Mouse (Mus musculus): Measurements from ENCODE around the gene Myo6. TPM values are rescaled to one million over a fixed set of nuclear protein-coding genes. Genes with fewer than 3 reads are reported as not detected.

The Myo6 gene
- polyA plus RNA-seq, 1 experiment, result 16.4 TPM

GRCm38 (mm10) chr9:80332153-80332552, 167.3 kb downstream of the Myo6 start:
- no peaks in the 10 kb centered on the region for H3K4me1 ChIP-seq (ENCODE audit: control insufficient read depth, insufficient read depth, low read length)
- TF ChIP-seq POLR2A (IDR thresholded peaks at IDR 0.05; ENCODE audit: borderline replicate concordance, control insufficient read depth, low read depth, low read length) (no peak), CTCF (IDR thresholded peaks at IDR 0.05; ENCODE audit: control insufficient read depth, insufficient read depth, low read length) (no peak)
- H3K27ac ChIP-seq (ENCODE audit: control insufficient read depth, insufficient read depth, low read depth, low read length, poor library complexity), result no peak overlapping the region
- WGBS, result 18% methylated on average over 14 of the region's 14 CpGs
- no peak overlapping the region for H3K4me3 ChIP-seq (replicated peaks; ENCODE audit: control insufficient read depth, low read depth, low read length)

- Histone ChIP-seq H3K4me3 (replicated peaks; ENCODE audit: control insufficient read depth, low read depth, low read length) (no peak overlapping the region), H3K4me1 (ENCODE audit: control insufficient read depth, insufficient read depth, low read length) (no peaks in the 10 kb centered on the region), H3K27ac (ENCODE audit: control insufficient read depth, insufficient read depth, low read depth, low read length, poor library complexity) (no peak overlapping the region)
- no peak for TF ChIP-seq POLR2A (IDR thresholded peaks at IDR 0.05; ENCODE audit: borderline replicate concordance, control insufficient read depth, low read depth, low read length)
- no peak for TF ChIP-seq CTCF (IDR thresholded peaks at IDR 0.05; ENCODE audit: control insufficient read depth, insufficient read depth, low read length)
- 77% methylated on average over 8 of the region's 8 CpGs for WGBS
These were observed 168.6 kb downstream of the Myo6 start for GRCm38 (mm10) chr9:80333466-80333865.

- 85% methylated on average over 14 of the region's 14 CpGs for WGBS
- Histone ChIP-seq H3K4me1 (ENCODE audit: control insufficient read depth, insufficient read depth, low read length) (no peaks in the 10 kb centered on the region), H3K4me3 (replicated peaks; ENCODE audit: control insufficient read depth, low read depth, low read length) (no peak overlapping the region), H3K27ac (ENCODE audit: control insufficient read depth, insufficient read depth, low read depth, low read length, poor library complexity) (no peak overlapping the region)
- TF ChIP-seq CTCF (IDR thresholded peaks at IDR 0.05; ENCODE audit: control insufficient read depth, insufficient read depth, low read length) (no peak), POLR2A (IDR thresholded peaks at IDR 0.05; ENCODE audit: borderline replicate concordance, control insufficient read depth, low read depth, low read length) (no peak)
These were observed 169.3 kb downstream of the Myo6 start for GRCm38 (mm10) chr9:80333998-80334605.

DNA sequence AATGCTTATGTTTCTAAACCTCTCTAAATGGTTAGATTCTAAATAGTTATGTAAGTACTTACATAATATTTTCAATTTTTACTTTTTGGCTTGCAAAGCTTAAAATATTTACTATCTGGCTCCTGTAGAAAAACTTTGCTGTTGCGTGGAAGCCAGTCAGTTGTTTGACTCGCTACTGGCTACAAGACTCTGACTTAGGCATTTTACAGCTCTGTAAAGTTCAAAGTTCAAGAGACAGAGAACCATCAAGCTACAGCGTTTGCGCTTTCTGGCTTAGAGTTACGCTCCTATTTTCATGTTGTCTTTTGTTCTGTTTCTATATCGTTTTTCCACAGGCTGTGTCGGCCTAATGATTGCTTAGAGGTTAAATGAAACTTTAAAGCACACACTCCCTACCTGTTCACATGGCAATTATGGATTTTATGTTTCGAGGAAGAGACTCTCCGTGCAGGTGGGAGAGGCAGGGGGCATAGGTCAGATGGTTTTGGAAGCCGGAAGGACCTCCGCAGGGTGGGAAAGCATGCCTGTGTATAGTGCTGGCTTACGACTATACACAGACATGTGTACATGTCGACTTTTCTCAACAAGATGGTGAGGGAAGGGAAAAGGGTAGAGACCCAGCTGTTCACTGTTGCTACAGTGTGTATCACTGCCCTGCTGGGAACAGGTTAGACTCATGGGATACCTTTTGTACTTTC, 171.0 kb downstream of the Myo6 start:
- Histone ChIP-seq H3K4me3 (replicated peaks; ENCODE audit: control insufficient read depth, low read depth, low read length) (no peak overlapping the region), H3K4me1 (ENCODE audit: control insufficient read depth, insufficient read depth, low read length) (no peaks in the 10 kb centered on the region), H3K27ac (ENCODE audit: control insufficient read depth, insufficient read depth, low read depth, low read length, poor library complexity) (no peak overlapping the region)
- no peak for TF ChIP-seq CTCF (IDR thresholded peaks at IDR 0.05; ENCODE audit: control insufficient read depth, insufficient read depth, low read length)
- WGBS, result 82% methylated on average over 13 of the region's 13 CpGs

- no peaks in the 10 kb centered on the region for H3K4me1 ChIP-seq (ENCODE audit: control insufficient read depth, insufficient read depth, low read length)
- no peak overlapping the region for H3K4me3 ChIP-seq (replicated peaks; ENCODE audit: control insufficient read depth, low read depth, low read length)
- 70% methylated on average over 6 of the region's 6 CpGs for WGBS
- H3K27ac ChIP-seq (ENCODE audit: control insufficient read depth, insufficient read depth, low read depth, low read length, poor library complexity), result no peak overlapping the region
- TF ChIP-seq CTCF (IDR thresholded peaks at IDR 0.05; ENCODE audit: control insufficient read depth, insufficient read depth, low read length) (no peak), POLR2A (IDR thresholded peaks at IDR 0.05; ENCODE audit: borderline replicate concordance, control insufficient read depth, low read depth, low read length) (no peak)
These were observed 173.2 kb downstream of the Myo6 start for GRCm38 (mm10) chr9:80338026-80338425.

DNA sequence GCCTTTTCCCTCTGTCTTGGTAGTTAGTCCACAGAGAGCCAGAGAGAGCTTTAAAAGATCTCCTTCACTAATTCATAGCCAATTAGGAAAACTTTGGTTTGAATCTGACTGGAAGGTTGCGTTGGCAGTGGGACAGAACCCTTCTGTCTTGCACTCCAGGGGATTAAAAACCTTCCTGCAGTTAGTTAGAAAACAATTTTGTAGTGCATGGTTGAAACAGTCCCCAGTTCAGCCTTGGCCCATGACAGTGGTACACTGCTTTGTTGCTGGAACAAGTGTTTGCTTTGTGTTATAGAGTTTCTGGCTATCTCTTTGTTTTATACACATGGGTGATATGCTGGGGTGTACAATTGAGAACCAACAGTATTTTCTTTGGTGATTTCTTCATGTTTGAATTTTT, 176.1 kb downstream of the Myo6 start:
- TF ChIP-seq POLR2A (IDR thresholded peaks at IDR 0.05; ENCODE audit: borderline replicate concordance, control insufficient read depth, low read depth, low read length) (no peak), CTCF (IDR thresholded peaks at IDR 0.05; ENCODE audit: control insufficient read depth, insufficient read depth, low read length) (no peak)
- 81% methylated on average over 1 of the region's 1 CpGs for WGBS

GRCm38 (mm10) chr9:80341756-80342155, 176.9 kb downstream of the Myo6 start:
- no peak overlapping the region for H3K27ac ChIP-seq (ENCODE audit: control insufficient read depth, insufficient read depth, low read depth, low read length, poor library complexity)
- TF ChIP-seq CTCF (IDR thresholded peaks at IDR 0.05; ENCODE audit: control insufficient read depth, insufficient read depth, low read length), result no peak
- TF ChIP-seq POLR2A (IDR thresholded peaks at IDR 0.05; ENCODE audit: borderline replicate concordance, control insufficient read depth, low read depth, low read length), result no peak
- H3K4me3 ChIP-seq (replicated peaks; ENCODE audit: control insufficient read depth, low read depth, low read length), result no peak overlapping the region
- no peaks in the 10 kb centered on the region for H3K4me1 ChIP-seq (ENCODE audit: control insufficient read depth, insufficient read depth, low read length)
- WGBS, result 81% methylated on average over 16 of the region's 16 CpGs

More for the DNA sequence above, 176.1 kb downstream of the Myo6 start:
- H3K4me3 ChIP-seq (replicated peaks; ENCODE audit: control insufficient read depth, low read depth, low read length), result no peak overlapping the region
- no peak overlapping the region for H3K27ac ChIP-seq (ENCODE audit: control insufficient read depth, insufficient read depth, low read depth, low read length, poor library complexity)
- H3K4me1 ChIP-seq (ENCODE audit: control insufficient read depth, insufficient read depth, low read length), result no peaks in the 10 kb centered on the region

GRCm38 (mm10) chr9:80342520-80342919, 177.7 kb downstream of the Myo6 start:
- Histone ChIP-seq H3K27ac (ENCODE audit: control insufficient read depth, insufficient read depth, low read depth, low read length, poor library complexity) (no peak overlapping the region), H3K4me1 (ENCODE audit: control insufficient read depth, insufficient read depth, low read length) (no peaks in the 10 kb centered on the region), H3K4me3 (replicated peaks; ENCODE audit: control insufficient read depth, low read depth, low read length) (no peak overlapping the region)
- 58% methylated on average over 6 of the region's 6 CpGs for WGBS
- no peak for TF ChIP-seq CTCF (IDR thresholded peaks at IDR 0.05; ENCODE audit: control insufficient read depth, insufficient read depth, low read length)
- no peak for TF ChIP-seq POLR2A (IDR thresholded peaks at IDR 0.05; ENCODE audit: borderline replicate concordance, control insufficient read depth, low read depth, low read length)
